Mouse (Mus musculus) heart, postnatal 14 days (tissue): ENCODE data around the gene Bicc1. TPM values are rescaled to one million over a fixed set of nuclear protein-coding genes. Genes with fewer than 3 reads are reported as not detected.

Source experiments
- DNase-seq, 2 experiments: peaks; one replicate each; pipeline ENCODE4 v3.0.0; 2021 to 2022
- intact Hi-C: fragments of 180-260 bp; cut with DNase I; formaldehyde crosslinking; loops from one replicate; pipeline ENCODE4 v1.15.1; 2025
- total RNA-seq, 2 experiments: library from RNA; stranded (reverse); gene quantifications; 2 replicates each; pipeline ENCODE4 v1.2.3; 2021

Bicc1 gene
- total RNA-seq, 2 experiments from 2014 or later = 22.1 to 27.9 TPM

DNA sequence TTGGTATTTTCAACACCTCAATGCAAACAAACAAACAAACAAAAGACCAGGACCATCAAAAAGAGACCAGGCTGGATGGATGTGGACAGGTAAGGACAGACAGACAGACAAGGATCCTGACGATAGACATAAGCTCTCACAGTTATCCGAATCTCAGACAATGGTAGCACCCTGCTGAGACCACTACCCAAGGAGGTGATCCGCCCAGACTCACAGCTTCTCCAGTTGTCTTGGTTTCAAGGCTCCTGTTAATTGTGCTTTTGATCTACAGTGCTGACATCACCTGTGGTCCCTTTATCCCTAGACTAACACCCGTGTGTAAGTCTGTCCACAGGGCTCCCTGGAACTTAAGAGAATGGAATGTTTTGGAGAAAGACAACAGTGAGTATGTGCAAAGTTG, 9.7 kb upstream of the Bicc1 start:
- intact Hi-C loops = no loop called here
- no peak for DNase-seq

DNA sequence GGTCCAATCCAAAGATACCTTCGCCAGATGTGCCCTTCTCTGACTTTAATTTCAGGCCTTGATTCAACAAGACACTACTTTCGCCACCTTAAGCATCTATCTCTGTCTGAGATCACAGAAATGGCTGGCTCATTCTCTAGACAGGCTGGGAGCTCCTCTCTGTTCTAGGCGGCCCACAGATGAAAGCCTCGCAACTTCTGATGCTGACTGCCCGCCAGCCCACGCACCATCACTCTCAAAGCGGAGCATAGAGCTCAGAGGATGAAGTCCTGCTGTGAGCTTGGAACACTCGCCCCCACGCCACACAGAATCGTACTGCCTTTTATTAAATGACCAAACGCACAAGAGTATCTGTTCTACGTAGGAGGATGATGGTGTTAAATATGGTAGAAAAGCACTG, 949 bp upstream of the Bicc1 start:
- no peak for DNase-seq
- intact Hi-C loops = no loop called here

DNA sequence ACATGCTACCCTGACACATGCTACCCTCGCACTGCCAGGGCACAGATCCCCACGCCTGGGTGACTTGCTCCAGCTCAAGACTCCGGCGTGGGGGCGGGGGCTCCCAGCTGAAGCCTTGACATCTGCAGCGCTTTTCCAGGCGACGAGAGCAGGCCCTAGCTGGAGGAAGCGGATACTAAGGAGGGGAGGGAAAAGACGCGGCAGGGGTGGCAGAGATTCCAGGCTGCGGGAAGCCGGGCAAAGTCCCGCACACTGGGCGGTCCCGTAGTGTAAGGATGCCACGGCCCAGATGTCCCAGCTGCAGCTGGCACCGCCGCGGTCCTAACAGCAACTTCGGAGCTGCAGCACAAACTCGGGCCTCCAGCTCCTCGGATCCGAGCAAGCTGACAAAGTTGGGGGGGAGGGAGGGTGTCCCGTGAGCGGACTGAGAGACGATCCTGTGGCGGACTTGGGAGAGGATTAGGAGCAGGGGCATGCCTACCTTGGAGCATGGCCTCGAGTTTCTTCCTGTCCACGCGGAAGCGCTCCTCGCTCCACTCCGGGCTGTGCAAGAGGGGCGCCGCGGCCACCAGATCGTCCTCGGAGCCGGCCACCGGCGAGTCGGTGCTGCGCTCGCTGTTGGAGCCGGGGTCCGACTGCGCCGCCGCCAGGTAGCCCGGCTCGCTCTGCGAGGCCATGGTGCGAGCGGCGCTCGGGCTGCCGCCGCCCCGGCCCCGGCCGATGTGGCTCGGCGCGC, 392 bp downstream of the Bicc1 start:
- intact Hi-C loops = loop anchor here (5.0 kb wide), 2 partner anchors 63 to 107 kb away; no protein-coding TSS in a partner anchor
- peak; percentile 65 to 68 for DNase-seq

DNA sequence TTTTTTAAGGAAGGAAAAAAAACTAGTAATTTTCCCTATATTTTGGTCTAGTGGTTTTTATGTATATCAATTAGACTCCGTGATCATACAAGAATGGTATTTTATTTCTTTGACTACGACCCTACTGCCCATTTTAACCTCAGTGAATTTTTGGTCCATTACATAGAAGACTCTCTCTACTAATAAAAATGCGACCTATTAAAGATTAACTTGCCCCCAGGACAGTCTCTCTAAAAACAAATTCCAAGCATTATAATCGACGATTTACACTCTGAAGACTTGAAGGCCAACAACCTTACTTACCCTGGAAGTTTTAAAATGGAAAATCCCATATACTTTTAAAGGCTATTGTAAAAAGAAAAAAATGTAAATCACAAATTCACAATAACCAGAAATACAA, 2.9 kb downstream of the Bicc1 start:
- intact Hi-C loops = loop anchor here (5.0 kb wide), 2 partner anchors 66 to 104 kb away; no protein-coding TSS in a partner anchor
- no peak for DNase-seq

DNA sequence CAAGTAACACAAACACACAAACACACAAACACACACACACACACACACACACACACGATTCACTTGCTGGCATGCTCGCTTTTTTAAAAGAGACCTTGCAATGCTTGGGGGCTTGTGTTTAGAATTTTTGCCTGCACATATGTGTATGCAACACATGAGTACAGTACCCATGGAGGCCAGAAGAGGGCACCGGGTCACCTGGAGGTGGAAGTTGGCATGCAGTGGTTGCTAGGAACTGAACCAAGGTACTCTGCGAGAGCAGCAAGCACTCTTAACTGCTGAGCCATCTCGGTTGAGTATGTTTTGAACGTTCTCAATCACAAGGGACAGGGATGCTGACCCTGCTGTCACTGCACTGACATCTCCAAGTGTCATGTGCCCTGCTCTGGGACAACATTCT, 5.9 kb downstream of the Bicc1 start:
- intact Hi-C loops = no loop called here
- no peak for DNase-seq

DNA sequence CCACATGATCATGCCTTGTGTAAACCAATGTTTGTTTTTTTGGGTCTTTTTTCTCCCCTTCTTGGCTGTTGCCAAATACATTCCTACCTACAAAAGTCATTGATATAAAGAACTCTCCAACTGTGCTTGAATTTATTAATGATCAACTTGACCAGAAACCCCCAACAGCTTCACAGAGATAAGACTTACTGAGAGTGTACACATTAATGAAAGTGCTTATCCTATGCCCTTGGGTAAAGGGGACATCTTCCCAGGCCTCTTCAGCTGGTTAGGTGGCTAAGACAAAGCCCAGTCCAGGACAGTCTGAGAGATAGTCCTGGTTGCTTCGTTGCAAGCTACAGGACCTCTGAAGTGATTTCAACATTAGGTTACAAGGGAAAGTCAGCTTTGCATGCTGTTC, 6.4 kb downstream of the Bicc1 start:
- intact Hi-C loops = no loop called here
- no peak for DNase-seq

DNA sequence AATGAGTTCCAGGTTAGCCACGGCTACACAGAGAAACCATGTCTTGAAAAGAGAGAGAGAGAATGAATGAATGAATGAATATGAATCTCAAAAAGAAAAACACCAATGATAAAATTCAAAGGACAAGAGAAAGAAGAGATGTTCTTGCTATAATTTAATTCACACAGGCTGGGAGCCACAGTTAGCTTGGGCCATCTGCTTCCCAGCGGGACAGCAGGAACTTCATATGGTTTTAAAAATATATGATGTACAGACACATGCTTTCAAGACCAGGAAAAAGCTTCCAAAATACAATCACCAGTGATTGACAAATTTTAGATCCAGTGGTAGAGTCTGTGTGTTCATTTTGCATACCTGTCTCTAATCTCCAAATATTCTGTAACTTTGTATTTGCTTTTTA, 9.0 kb downstream of the Bicc1 start:
- DNase-seq = no peak
- intact Hi-C loops = no loop called here

DNA sequence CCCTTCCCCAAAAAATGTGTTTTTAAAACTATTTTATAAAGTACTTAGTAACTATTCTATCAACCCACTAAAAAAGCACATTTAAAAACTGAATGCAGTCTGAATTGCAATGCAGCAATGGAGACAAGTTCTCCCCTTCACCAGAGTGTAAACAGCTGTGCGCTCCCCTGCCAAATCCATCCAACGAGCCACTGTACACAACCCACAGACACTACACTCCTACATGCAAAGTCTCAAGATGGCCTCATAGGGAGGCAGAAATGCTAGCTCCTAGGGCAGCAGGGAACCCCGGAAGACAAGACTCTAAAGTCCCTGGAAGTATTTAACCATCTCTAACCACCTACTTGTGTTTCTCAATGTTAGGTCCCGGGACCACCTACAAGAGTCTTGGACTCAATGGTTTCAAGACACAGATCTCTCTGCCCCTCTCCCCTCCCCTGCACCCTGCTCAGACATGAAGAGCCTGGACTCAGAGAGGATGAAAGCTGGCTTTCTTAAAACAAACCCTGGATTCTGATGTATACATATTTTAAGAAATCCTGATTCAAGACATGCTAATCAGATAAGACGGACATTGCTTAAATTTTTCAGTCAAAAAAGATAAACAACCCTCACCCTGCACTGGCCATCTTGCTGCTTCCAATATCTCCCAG, 10.4 kb downstream of the Bicc1 start:
- intact Hi-C loops = no loop called here
- no peak for DNase-seq

DNA sequence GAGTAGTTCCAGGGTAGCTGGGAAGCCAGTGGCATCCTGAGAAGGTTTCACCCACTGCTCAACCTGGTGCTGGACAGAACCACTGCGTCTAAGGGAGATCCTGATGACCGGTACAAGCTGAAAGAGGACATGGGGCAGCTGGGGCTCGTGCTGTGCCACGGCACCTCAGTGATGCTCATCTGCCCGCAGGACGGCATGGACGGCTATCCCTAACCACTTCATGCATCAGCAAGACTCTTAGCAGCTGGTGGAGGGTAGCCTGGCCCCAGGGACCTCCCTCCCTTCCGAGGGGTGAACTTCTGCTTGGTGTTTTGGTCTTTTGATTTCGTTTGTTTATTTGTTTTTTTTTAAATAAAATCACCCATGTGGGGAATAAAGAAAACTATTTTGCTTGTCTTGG, 11.3 kb downstream of the Bicc1 start:
- no peak for DNase-seq
- intact Hi-C loops = no loop called here

DNA sequence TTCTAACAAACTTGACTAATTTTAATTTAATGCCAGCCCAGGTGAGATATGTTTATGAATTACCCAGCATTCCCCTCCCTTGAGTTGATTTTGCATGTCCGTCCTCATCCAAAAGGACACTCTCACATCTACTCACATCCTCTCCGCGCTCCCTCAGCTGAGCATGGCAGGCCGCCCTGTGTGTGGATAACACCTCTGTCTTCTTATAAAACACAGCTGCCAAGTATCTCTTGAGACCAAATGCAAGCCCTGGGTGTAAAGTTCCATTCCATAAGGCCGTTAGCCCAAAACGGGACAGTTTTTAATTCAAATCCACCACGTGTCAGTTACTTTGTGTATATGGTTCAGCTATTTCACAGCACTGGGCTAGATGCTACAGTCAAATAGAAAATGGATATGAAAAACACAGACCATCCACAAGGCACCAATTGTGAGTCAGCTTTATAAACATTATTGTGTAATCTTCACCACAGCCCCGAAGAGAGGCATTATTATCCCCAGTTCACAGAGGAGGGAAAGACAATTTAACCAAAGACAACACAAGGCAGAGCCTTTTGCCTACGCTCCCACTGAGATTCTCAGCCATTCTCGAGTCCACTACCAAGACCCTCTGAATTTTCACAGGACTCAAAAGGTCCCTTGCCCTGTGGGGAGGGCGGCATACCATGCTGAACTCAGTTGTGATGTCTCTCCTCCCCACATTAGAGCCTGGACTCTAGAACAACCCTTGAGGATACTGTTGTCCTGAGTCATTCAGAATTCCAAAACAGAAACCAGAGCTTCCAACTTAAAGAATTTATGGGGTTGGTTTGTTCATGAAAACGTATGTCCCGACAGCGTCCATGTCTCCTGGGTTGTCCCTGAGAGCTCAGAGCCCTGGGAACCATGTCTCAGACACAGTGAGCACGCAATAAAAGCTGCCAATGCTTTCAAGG, 12.6 kb downstream of the Bicc1 start:
- DNase-seq = no peak
- intact Hi-C loops = no loop called here

DNA sequence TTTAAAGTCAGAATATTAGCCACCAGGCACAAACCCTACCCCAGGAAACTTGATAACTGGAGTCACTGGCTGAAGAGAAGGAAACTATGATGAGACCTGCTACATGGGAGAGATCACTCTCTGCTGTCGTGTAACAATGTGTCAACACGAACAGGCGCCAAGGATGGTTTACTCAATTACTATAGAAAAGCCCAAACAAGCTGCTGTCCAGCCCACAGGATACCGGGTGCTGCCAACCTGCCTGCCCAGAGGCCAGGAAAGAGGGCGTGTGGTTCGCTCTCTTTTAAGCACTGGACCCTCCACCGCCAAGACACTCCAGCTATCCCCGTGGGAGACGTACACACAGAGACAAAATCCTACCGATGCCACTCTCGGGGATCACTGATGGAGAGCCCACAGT, 13.7 kb downstream of the Bicc1 start:
- intact Hi-C loops = no loop called here
- no peak for DNase-seq

DNA sequence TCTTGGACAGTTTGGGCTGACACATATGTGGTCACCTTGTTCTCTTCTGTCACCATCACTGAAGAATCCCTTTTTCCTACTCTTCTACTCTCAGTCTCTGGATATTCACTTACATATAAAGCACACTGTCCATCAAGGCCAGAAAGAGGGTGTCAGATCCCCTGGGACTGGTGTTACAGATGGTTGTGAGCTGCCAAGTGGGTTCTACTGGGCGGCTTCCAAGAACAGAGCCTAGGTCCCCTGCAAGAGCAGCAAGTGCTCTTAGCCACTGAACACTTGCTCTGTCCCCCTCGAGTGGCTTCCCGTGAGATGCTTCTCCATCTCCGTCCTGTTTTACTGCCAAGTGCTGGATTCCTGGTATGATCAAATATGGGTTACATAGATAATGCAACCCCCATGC, 15.3 kb downstream of the Bicc1 start:
- DNase-seq = no peak

DNA sequence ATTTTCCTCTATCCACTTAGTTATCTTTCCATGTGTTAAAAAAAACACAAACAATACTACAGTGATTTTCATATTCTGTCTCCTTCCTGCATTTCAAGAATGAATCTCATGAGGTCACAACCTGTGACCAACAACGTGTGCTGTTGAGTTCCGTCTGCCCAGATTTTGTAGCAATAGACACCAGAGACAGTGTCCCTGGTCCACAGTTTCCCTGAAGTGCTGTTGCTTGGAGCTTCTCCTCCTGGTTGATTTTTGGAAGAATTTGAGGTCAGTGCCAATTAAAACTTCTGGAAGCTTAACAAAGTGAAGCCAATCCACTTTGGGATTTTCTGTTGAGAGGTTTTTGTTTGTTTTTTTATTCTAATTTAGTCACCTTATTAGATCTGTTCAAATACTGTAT, 16.9 kb downstream of the Bicc1 start:
- DNase-seq = no peak
- intact Hi-C loops = no loop called here

More for the DNA sequence above, 15.3 kb downstream of the Bicc1 start:
- intact Hi-C loops = no loop called here

DNA sequence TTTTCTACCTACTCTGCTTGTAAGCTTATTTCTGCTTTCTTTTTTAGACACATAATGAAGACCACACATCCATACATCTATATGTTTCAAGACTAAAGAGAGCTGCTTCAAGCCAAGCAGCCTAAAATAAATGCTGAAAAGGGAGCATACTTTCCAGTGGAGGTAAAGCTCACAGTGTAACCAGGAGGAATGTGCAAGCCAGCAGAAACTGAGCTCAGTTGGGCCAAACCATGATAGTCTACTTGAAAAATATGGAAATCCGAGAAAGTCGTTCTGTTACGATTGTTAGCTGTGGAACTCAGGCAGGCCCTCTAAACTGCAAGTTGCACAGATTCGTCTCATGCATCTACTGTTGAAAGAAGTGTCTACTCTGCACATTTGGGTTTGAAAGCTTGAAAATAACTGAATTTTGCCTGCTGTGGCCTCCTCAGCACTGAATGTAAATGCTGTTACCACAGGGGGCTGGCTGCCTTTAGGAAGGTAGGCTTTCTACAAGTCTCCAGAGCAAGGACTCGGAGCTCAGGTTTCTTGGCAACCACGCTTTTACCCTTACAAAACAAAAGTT, 19.1 kb downstream of the Bicc1 start:
- intact Hi-C loops = no loop called here
- no peak for DNase-seq

DNA sequence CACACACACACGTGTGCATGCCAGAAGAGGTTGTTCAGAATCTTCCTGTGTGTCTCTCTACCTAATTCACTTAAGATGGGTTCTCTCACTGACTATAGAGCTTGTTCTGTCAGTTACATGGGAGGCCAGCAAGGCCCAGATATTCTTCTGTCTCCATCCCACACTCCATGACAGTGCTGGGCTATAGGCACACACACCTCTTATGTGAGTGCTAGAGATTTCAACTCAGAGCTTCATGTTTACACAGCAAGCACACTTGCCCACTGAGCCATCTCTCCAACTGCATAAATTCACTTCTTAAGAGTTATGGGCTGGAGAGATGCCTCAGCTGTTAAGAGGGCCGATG, 20.7 kb downstream of the Bicc1 start:
- no peak for DNase-seq
- intact Hi-C loops = no loop called here

DNA sequence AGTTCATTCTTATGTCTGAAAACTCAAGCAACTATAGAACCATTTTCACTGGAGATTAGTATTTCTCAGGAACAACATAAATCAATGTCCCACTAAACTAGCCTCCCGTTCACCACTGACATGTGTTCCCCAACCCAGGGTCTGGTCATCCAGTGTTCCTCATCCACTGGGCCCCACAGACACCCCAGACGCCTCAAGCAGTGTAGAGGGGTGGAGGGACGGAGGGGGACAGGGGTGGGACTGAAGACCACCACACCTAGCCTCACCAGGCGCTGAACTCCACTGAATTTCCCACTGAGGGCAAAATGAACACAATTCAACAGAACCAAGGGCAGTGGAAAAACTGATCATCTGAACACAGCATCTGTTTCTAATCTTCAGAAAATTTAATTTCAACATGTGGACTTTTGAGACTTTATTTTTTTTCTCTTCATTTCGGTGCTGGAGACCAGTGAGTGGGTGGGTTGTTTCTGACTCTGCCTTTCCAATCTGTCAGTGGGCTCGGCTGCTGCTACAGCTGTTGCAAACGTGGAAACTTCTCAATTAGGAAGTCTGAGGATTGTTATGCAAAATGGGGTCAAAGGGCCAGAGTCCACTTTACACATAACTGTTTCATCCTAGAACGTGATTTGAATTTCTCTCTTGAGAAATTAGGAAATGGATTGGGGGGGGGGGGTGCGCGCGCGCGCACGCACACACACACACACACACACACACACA, 21.2 kb downstream of the Bicc1 start:
- intact Hi-C loops = no loop called here
- no peak for DNase-seq

DNA sequence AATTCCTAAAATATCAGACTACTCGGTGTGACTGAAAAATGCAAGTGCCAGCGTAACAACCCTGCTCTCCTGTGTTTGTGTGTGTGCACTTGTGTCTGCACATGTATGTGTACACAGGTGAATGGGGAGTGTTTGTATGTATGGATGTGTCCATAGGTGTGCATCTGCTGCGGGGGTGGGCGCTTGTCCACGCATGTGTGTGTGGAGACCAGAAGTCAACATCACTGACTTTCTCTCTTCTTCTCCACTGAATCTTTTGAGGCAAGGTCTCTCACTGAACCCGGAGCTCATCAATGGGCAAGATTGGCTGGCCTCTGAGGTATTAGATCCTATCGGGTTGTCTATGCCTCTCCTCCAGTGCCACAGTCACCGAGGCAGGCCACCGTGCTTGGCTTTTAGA, 21.9 kb downstream of the Bicc1 start:
- intact Hi-C loops = no loop called here
- DNase-seq = no peak

DNA sequence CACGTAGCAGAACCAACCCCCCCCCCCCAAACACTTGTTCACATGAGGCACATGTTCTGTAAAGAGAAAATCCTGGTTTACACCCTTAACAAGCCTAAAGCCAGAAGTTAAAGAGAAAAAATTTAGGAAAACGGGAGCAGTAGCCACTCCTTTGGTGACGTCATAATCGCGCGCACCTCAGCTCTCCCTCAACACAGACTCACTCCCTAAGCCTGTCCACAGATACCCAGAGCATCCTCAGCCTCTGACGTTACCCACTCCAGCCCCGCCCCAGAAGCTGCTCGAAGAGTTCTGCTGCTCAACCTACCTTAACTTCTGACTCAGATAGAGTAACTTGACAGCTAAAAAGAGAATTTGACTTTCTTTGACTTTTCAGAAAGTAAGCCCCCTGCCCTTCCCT, 28.2 kb downstream of the Bicc1 start:
- no peak for DNase-seq
- intact Hi-C loops = no loop called here

DNA sequence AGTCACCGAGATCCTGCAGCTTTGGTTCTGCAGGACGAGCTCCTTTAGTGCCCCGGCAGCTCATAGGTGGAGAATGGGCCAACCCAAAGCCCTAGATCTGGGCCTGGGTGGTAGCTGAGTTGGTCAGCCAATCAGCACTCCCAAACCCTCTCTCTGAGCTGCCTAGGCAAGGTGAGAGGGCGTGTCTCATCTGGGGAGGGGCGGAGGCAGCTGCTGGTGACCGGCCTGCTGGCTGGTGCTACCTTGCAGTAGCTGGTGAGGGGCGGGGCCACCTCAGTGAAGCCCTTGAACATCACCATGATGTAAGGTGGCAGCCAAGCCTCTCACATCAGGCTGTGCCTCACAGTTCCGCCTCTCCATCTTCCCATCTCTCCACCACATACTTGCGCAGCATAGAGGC, 29.2 kb downstream of the Bicc1 start:
- intact Hi-C loops = no loop called here
- DNase-seq = no peak

DNA sequence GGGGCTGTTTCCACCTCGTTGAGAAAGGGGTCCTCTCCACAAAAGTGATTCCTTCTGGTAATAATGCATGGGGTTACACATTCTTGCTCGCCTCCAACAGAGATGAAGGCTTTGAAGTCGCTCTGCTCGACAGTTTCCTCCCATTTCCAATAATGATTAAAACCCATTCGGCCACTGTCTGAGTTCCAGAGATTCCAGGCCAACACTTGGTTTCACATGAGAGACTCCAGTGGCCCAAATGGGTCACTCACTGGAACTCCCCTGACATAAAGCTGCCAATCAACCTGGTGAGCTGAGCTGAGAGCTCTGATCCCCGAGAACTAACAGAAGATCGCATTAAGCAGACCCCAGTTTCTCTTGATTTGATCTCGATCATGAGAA, 31.6 kb downstream of the Bicc1 start:
- intact Hi-C loops = no loop called here
- no peak for DNase-seq
